Mouse (Mus musculus): ENCODE measurements around the gene Smg9. TPM values are rescaled to one million over a fixed set of nuclear protein-coding genes. Genes with fewer than 3 reads are reported as not detected.
A peak's percentile ranks its signal among the peaks of the same experiment; 100 is the strongest.

Gene Smg9
- 66.2 and 69.6 TPM in 2 replicates for polyA plus RNA-seq (2012; rRNA removed)

- peak; percentile 100 for DNase-seq (ENCODE audit: low read depth)
- TF ChIP-seq POLR2A (IDR thresholded peaks at IDR 0.05; ENCODE audit: borderline replicate concordance, extremely low read depth, insufficient read depth, insufficient read length, poor library complexity, severe bottlenecking) (peak; percentile 62; the same call in 1 of the 2 replicates), CTCF (IDR thresholded peaks at IDR 0.05; ENCODE audit: borderline replicate concordance, extremely low read depth, insufficient read depth, insufficient read length) (no peak)
Observed at GRCm38 (mm10) chr7:24399256-24400081, at the start of gene Smg9. Gene Smg9, plus strand, starts transcription at chr7:24399619.

- no peak for DNase-seq (ENCODE audit: low read depth)
- no peak for TF ChIP-seq POLR2A (IDR thresholded peaks at IDR 0.05; ENCODE audit: borderline replicate concordance, extremely low read depth, insufficient read depth, insufficient read length, poor library complexity, severe bottlenecking)
- TF ChIP-seq CTCF (IDR thresholded peaks at IDR 0.05; ENCODE audit: borderline replicate concordance, extremely low read depth, insufficient read depth, insufficient read length) = no peak
Observed at GRCm38 (mm10) chr7:24355646-24356045, 43.8 kb upstream of the Smg9 start.

GRCm38 (mm10) chr7:24356081-24356480 is 43.3 kb upstream of the Smg9 start:
- TF ChIP-seq POLR2A (IDR thresholded peaks at IDR 0.05; ENCODE audit: borderline replicate concordance, extremely low read depth, insufficient read depth, insufficient read length, poor library complexity, severe bottlenecking) (no peak), CTCF (IDR thresholded peaks at IDR 0.05; ENCODE audit: borderline replicate concordance, extremely low read depth, insufficient read depth, insufficient read length) (no peak)
- DNase-seq (ENCODE audit: low read depth) = no peak

GRCm38 (mm10) chr7:24357899-24358298 is 41.5 kb upstream of the Smg9 start:
- TF ChIP-seq CTCF (IDR thresholded peaks at IDR 0.05; ENCODE audit: borderline replicate concordance, extremely low read depth, insufficient read depth, insufficient read length) (peak; percentile 48; the same call in 1 of the 2 replicates), POLR2A (IDR thresholded peaks at IDR 0.05; ENCODE audit: borderline replicate concordance, extremely low read depth, insufficient read depth, insufficient read length, poor library complexity, severe bottlenecking) (no peak)
- DNase-seq (ENCODE audit: low read depth) = no peak

GRCm38 (mm10) chr7:24359269-24359668 is 40.1 kb upstream of the Smg9 start:
- no peak for TF ChIP-seq CTCF (IDR thresholded peaks at IDR 0.05; ENCODE audit: borderline replicate concordance, extremely low read depth, insufficient read depth, insufficient read length)
- no peak for TF ChIP-seq POLR2A (IDR thresholded peaks at IDR 0.05; ENCODE audit: borderline replicate concordance, extremely low read depth, insufficient read depth, insufficient read length, poor library complexity, severe bottlenecking)
- DNase-seq (ENCODE audit: low read depth) = no peak

GRCm38 (mm10) chr7:24361001-24361400 is 38.4 kb upstream of the Smg9 start:
- TF ChIP-seq CTCF (IDR thresholded peaks at IDR 0.05; ENCODE audit: borderline replicate concordance, extremely low read depth, insufficient read depth, insufficient read length) (peak; percentile 23; the same call in 1 of the 2 replicates), POLR2A (IDR thresholded peaks at IDR 0.05; ENCODE audit: borderline replicate concordance, extremely low read depth, insufficient read depth, insufficient read length, poor library complexity, severe bottlenecking) (no peak)
- DNase-seq (ENCODE audit: low read depth) = no peak

- TF ChIP-seq POLR2A (IDR thresholded peaks at IDR 0.05; ENCODE audit: borderline replicate concordance, extremely low read depth, insufficient read depth, insufficient read length, poor library complexity, severe bottlenecking) = no peak
- TF ChIP-seq CTCF (IDR thresholded peaks at IDR 0.05; ENCODE audit: borderline replicate concordance, extremely low read depth, insufficient read depth, insufficient read length) = peak; percentile 55; the same call in 1 of the 2 replicates
- peak; percentile 47 for DNase-seq (ENCODE audit: low read depth)
Observed at GRCm38 (mm10) chr7:24363228-24363627, 36.2 kb upstream of the Smg9 start.

- TF ChIP-seq CTCF (IDR thresholded peaks at IDR 0.05; ENCODE audit: borderline replicate concordance, extremely low read depth, insufficient read depth, insufficient read length) (peak; percentile 91), POLR2A (IDR thresholded peaks at IDR 0.05; ENCODE audit: borderline replicate concordance, extremely low read depth, insufficient read depth, insufficient read length, poor library complexity, severe bottlenecking) (no peak)
- DNase-seq (ENCODE audit: low read depth) = peak; percentile 91
Observed at GRCm38 (mm10) chr7:24364827-24365226, 34.6 kb upstream of the Smg9 start.

GRCm38 (mm10) chr7:24365258-24366014 is 34.0 kb upstream of the Smg9 start:
- no peak for DNase-seq (ENCODE audit: low read depth)
- TF ChIP-seq POLR2A (IDR thresholded peaks at IDR 0.05; ENCODE audit: borderline replicate concordance, extremely low read depth, insufficient read depth, insufficient read length, poor library complexity, severe bottlenecking) (no peak), CTCF (IDR thresholded peaks at IDR 0.05; ENCODE audit: borderline replicate concordance, extremely low read depth, insufficient read depth, insufficient read length) (no peak)

- TF ChIP-seq POLR2A (IDR thresholded peaks at IDR 0.05; ENCODE audit: borderline replicate concordance, extremely low read depth, insufficient read depth, insufficient read length, poor library complexity, severe bottlenecking) (no peak), CTCF (IDR thresholded peaks at IDR 0.05; ENCODE audit: borderline replicate concordance, extremely low read depth, insufficient read depth, insufficient read length) (no peak)
- DNase-seq (ENCODE audit: low read depth) = no peak
Observed at GRCm38 (mm10) chr7:24366716-24367632, 32.4 kb upstream of the Smg9 start.
